Mouse (Mus musculus) midbrain, postnatal 0 days (tissue): ENCODE results near the gene Bzw1. TPM values are rescaled to one million over a fixed set of nuclear protein-coding genes. Genes with fewer than 3 reads are reported as not detected.

Experiments used
- ATAC-seq: fragments of 200-750 bp; cut with Nextera tagmentation; 2 replicates; pipeline ENCODE4 v1.8.0; 2017; ENCODE audit warnings: moderate number of reproducible peaks, mild to moderate bottlenecking, moderate TSS enrichment, moderate library complexity; ENCODE audit not compliant: low FRiP score
- DNase-seq: peaks from one replicate; pipeline ENCODE4 v3.0.0-alpha.2; 2015; ENCODE audit warnings: low spot score
- H3K27ac ChIP-seq: fragments of 300-500 bp; sonication (generic); 2 replicates; pipeline ENCODE4 v1.5.1; 2014; ENCODE audit warnings: low read depth, mild to moderate bottlenecking, low read length, mixed read lengths
- H3K27me3 ChIP-seq: fragments of 300-500 bp; sonication (generic); 2 replicates; pipeline ENCODE4 v1.6.1; 2014; ENCODE audit warnings: low read length, control low read depth, mixed read lengths; ENCODE audit not compliant: insufficient read depth
- H3K36me3 ChIP-seq: fragments of 300-500 bp; sonication (generic); 2 replicates; pipeline ENCODE4 v1.6.1; 2014; ENCODE audit warnings: low read length, control low read depth, mixed read lengths; ENCODE audit not compliant: insufficient read depth
- H3K4me1 ChIP-seq: fragments of 300-500 bp; sonication (generic); 2 replicates; pipeline ENCODE4 v1.6.1; 2014; ENCODE audit warnings: mild to moderate bottlenecking, control low read depth, antibody characterized with exemption, low read length, mixed read lengths; ENCODE audit not compliant: insufficient read depth
- H3K4me2 ChIP-seq: fragments of 300-500 bp; sonication (generic); 2 replicates; pipeline ENCODE4 v1.6.1; 2014; ENCODE audit warnings: low read depth, mild to moderate bottlenecking, low read length, mixed read lengths; ENCODE audit not compliant: poor library complexity, severe bottlenecking
- H3K4me3 ChIP-seq: fragments of 300-500 bp; sonication (generic); 2 replicates; pipeline ENCODE4 v1.5.1; 2014; ENCODE audit warnings: low read depth, mild to moderate bottlenecking, low read length, moderate library complexity
- H3K9ac ChIP-seq: fragments of 300-500 bp; sonication (generic); replicated peaks from 2 replicates; pipeline ENCODE4 v1.6.1; 2014; ENCODE audit warnings: mild to moderate bottlenecking, low read length, moderate library complexity, mixed read lengths; ENCODE audit not compliant: poor library complexity, severe bottlenecking
- H3K9me3 ChIP-seq: fragments of 300-500 bp; sonication (generic); 2 replicates; pipeline ENCODE4 v1.6.1; 2016; ENCODE audit warnings: low read length, control low read depth
- CTCF ChIP-seq: IDR thresholded peaks from 2 replicates; pipeline ENCODE4 v1.5.1; 2016; ENCODE audit warnings: antibody characterized with exemption, mild to moderate bottlenecking
- WGBS: fragments of 180-500 bp; shearing (Covaris S2); extraction: QIAGEN DNeasy Blood & Tissue Kit; methylation state at CpG from one replicate; pipeline ENCODE4 v1.1.7; 2014; 5-methylcytosine and 5-hydroxymethylcytosine counted together
- polyA plus RNA-seq: library from polyadenylated mRNA; unstranded; fragments of >200 nt; fragmentation: Nextera tagmentation; extraction: Ambion mirVana; gene quantifications from 2 replicates; pipeline ENCODE4 v1.2.1, GENCODE M21; 2015
- total RNA-seq: library from RNA; depleted of rRNA; stranded (reverse); fragments of >200 nt; gene quantifications from 2 replicates; pipeline ENCODE4 v1.2.3, GENCODE M21; 2014; rRNA removed

Bzw1 gene
- total RNA-seq (251 and 312 TPM in 2 replicates), polyA plus RNA-seq (325 and 364 TPM in 2 replicates)

GRCm38 (mm10) chr1:58392652-58393283 is at the start of gene Bzw1:
Bzw1 (plus strand) TSS chr1:58392898.
- Histone ChIP-seq H3K4me3 (peak within 1 kb of the TSS; percentile 98), H3K4me1 (0 out of 2 replicates have a peak, but pooled peaks cover 9% of the 10 kb centered on the region), H3K27me3 (no peaks in the 10 kb centered on the region), H3K9me3 (no peaks in the 10 kb centered on the region), H3K9ac (peak within 1 kb of the TSS; percentile 99), H3K27ac (peak within 1 kb of the TSS; percentile 100), H3K4me2 (peak within 1 kb of the TSS; percentile 82), H3K36me3 (peaks cover 13% of the 10 kb centered on the region; the same call in 1 of the 2 replicates)
- ATAC-seq (peak; percentile 96), DNase-seq (peak; percentile 95)
- WGBS, result under 1% methylated on average over 48 of the region's 61 CpGs
- TF ChIP-seq CTCF, result 0 out of 2 replicates have a peak, but pooled peaks have one; percentile 3

DNA sequence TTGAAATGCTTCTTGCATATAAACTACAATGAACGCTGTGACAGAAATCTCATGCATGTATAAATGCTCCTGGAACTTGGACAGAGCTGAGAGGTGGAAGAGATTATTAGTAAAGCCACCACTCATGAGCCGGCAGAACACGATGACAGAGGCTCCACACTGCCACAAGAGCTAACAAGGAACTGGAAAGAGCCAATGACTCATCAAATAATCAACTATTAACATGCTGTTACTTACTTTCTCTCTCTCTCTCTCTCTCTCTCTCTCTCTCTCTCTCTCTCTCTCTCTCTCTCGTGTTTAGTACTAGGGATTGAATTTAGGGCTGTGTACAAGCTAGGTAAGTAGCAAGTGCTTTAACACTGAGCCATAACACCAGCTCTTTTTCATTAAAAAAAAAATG is 48.8 kb upstream of the Bzw1 start:
- H3K27me3 ChIP-seq, result no peaks in the 10 kb centered on the region
- no peak overlapping the region for H3K9ac ChIP-seq
- no peaks in the 10 kb centered on the region for H3K4me1 ChIP-seq
- 85% methylated on average over 4 of the region's 4 CpGs for WGBS
- TF ChIP-seq CTCF, result no peak
- ATAC-seq (no peak), DNase-seq (no peak)
- no peak overlapping the region for H3K27ac ChIP-seq
- no peaks in the 10 kb centered on the region for H3K36me3 ChIP-seq
- no peak overlapping the region for H3K4me3 ChIP-seq
- H3K9me3 ChIP-seq, result no peaks in the 10 kb centered on the region
- no peak overlapping the region for H3K4me2 ChIP-seq

- ATAC-seq, result no peak
- Histone ChIP-seq H3K4me1 (no peaks in the 10 kb centered on the region), H3K4me3 (no peak overlapping the region), H3K36me3 (no peaks in the 10 kb centered on the region), H3K27ac (no peak overlapping the region), H3K4me2 (no peak overlapping the region), H3K27me3 (no peaks in the 10 kb centered on the region), H3K9ac (no peak overlapping the region), H3K9me3 (no peaks in the 10 kb centered on the region)
- no peak for TF ChIP-seq CTCF
- no peak for DNase-seq
- WGBS, result 89% methylated on average over 5 of the region's 5 CpGs
These were observed 48.1 kb upstream of the Bzw1 start for GRCm38 (mm10) chr1:58344570-58344969.

GRCm38 (mm10) chr1:58346159-58346558 is 46.5 kb upstream of the Bzw1 start:
- DNase-seq (no peak), ATAC-seq (no peak)
- 95% methylated on average over 14 of the region's 14 CpGs for WGBS
- H3K4me3 ChIP-seq, result no peak overlapping the region
- no peaks in the 10 kb centered on the region for H3K36me3 ChIP-seq
- no peaks in the 10 kb centered on the region for H3K9me3 ChIP-seq
- H3K27ac ChIP-seq, result no peak overlapping the region
- H3K9ac ChIP-seq, result no peak overlapping the region
- no peaks in the 10 kb centered on the region for H3K4me1 ChIP-seq
- TF ChIP-seq CTCF, result no peak
- H3K4me2 ChIP-seq, result no peak overlapping the region
- H3K27me3 ChIP-seq, result no peaks in the 10 kb centered on the region

DNA sequence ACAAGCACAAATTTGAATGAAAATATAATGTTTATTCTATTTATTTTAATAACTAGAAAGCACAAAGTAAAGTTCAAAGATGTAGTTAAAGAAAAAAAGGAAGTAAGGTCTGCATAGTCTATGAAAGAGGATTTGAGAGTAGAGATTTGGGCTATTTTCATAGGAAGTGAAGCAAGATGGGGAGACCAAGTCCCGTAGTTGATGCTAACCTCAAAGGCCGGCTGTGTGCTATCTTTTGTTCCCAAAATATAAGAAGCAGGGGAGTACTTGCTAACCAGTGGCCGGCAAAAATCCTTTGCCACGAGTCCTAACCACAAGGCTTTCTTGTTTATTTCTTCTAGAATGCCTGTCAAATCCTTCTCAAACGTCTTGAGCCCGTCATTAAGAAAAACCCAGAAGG is 44.0 kb upstream of the Bzw1 start:
- Histone ChIP-seq H3K9ac (no peak overlapping the region), H3K36me3 (no peaks in the 10 kb centered on the region), H3K9me3 (no peaks in the 10 kb centered on the region), H3K4me3 (no peak overlapping the region), H3K4me2 (no peak overlapping the region), H3K27ac (no peak overlapping the region), H3K4me1 (no peaks in the 10 kb centered on the region), H3K27me3 (no peaks in the 10 kb centered on the region)
- WGBS, result 84% methylated on average over 6 of the region's 6 CpGs
- no peak for ATAC-seq
- no peak for DNase-seq
- TF ChIP-seq CTCF, result no peak

DNA sequence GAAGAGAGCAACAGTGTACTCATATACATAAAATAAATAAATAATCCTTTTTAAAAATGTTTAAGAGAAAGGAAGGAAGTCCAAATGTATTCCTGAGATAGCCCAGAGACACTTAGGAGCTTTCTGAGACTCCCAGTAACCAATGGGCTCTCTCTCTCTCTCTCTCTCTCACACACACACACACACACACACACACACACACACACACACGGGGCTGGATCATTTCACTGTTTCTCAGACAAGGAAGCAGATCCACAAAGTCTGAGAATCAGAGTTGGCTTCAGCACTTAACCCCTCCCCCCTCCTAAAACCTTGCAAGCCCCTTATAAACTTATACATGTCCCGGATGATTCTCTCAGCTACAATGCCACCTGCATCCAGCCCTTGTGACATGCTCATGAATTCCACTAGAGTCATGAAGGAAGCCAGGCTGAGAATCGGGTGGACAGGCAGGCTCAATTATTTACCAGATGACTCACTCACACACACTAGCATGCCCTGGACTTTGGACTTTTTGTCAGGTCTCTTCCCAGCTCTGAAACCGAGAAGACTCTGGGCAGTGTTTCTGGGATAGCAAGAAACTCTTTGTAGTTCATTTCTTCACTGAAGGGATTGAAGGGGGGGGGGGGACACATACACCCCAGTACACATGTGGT is 39.3 kb upstream of the Bzw1 start:
- Histone ChIP-seq H3K9me3 (no peaks in the 10 kb centered on the region), H3K4me3 (no peak overlapping the region), H3K4me1 (no peaks in the 10 kb centered on the region), H3K36me3 (no peaks in the 10 kb centered on the region), H3K4me2 (no peak overlapping the region), H3K27ac (no peak overlapping the region), H3K27me3 (no peaks in the 10 kb centered on the region), H3K9ac (no peak overlapping the region)
- 69% methylated on average over 4 of the region's 4 CpGs for WGBS
- ATAC-seq (no peak), DNase-seq (no peak)
- TF ChIP-seq CTCF, result no peak
